Mouse (Mus musculus) gastrocnemius, adult 18-20 months (tissue): ENCODE results near the gene Ap1ar. TPM values are rescaled to one million over a fixed set of nuclear protein-coding genes. Genes with fewer than 3 reads are reported as not detected.

Source experiments
- DNase-seq: peaks from one replicate; pipeline ENCODE4 v3.0.0; 2021; ENCODE audit warnings: low spot score
- long read RNA-seq, 2 experiments: library from polyadenylated mRNA; stranded (forward); transcript quantifications; one replicate each; pipeline ENCODE4 v2.0.0; 2021
- total RNA-seq, 2 experiments: library from RNA; stranded (reverse); gene quantifications; 2 replicates each; pipeline ENCODE4 v1.2.3; 2021

Ap1ar gene
- 10 to 100 TPM; 28.7 to 30.0 TPM for total RNA-seq
- long read RNA-seq, experiment 1, transcript Ap1ar-201 (10 exons, 2,662 nt): major isoform, 23 of 33 reads
- long read RNA-seq, experiment 1, partial matches to known transcripts: 4 of 33 reads
- long read RNA-seq, experiment 1, other reads (novel, unspliced or antisense): 3 of 33 reads
- long read RNA-seq, experiment 2, transcript Ap1ar-210 (9 exons, 2,580 nt): minor isoform, 6 of 39 reads
- long read RNA-seq, experiment 2, transcript Ap1ar-201 (10 exons, 2,662 nt): major isoform, 18 of 39 reads
- long read RNA-seq, experiment 2, partial matches to known transcripts: 4 of 39 reads
- long read RNA-seq, experiment 2, other reads (novel, unspliced or antisense): 9 of 39 reads

DNA sequence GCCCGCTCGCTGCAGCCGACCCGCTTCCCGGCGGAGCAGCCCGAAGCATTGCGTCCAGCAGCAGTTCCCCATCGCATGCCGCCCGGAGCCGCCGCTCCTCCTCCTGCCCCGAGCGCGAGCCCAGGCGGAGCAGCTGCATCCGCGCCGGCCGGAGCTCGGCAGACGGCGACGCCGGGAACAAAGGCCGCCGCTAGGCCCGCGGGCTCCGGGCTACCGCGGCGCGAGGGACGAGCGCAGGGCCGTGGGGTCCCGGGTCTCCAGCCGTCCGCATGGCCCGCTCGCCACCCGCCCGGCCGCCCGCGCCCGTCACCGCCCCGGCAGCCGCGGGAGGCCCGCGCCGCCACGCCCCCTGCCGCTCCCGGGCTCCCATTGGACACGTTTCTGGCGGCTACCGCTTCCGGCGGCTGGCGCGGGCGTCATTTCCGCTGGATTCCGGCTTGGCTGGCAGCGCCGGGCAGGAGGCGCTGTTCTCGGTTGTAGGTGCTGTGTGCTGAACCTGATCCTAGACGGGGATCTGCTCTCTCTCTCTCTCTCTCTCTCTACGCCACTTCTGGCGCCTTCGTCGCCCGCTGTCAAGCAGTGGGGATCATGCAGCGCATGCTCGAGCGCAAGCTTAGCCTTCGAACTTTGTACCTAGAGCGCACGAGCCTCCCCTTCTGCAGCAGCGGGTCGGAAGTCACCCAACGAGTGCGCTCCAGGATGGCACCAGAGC is at the start of gene Ap1ar:
TSS of gene Ap1ar (minus strand) at position 370 of the 712 bp plus-strand sequence.
- DNase-seq: peak; percentile 95

DNA sequence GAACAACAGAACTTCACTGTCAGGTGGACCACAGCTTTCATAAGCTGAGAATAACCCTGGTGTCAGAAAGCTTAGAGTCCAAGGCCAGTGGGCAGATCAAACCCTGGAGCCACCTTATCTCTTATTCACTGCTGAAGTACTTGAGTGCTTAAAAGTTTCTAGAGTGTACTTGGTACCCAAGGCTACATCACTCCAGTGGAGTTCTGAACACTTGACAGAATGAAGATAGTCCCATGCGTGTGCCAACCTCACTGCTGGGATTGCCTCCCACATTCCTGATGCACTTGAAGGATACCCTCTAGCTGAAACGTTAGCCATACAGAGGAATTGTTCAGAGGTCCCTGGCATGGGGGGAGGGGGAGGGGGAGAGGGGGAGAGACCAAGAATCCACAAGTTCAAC is 44.4 kb upstream of the Ap1ar start:
- DNase-seq: no peak

- DNase-seq: no peak
Measured at GRCm38 (mm10) chr3:127879968-127880367, 42.6 kb upstream of the Ap1ar start.

- no peak for DNase-seq
Measured at GRCm38 (mm10) chr3:127875509-127875908, 38.2 kb upstream of the Ap1ar start.

GRCm38 (mm10) chr3:127875059-127875458 is 37.7 kb upstream of the Ap1ar start:
- no peak for DNase-seq

- no peak for DNase-seq
Measured at GRCm38 (mm10) chr3:127874254-127874883, 37.0 kb upstream of the Ap1ar start.

DNA sequence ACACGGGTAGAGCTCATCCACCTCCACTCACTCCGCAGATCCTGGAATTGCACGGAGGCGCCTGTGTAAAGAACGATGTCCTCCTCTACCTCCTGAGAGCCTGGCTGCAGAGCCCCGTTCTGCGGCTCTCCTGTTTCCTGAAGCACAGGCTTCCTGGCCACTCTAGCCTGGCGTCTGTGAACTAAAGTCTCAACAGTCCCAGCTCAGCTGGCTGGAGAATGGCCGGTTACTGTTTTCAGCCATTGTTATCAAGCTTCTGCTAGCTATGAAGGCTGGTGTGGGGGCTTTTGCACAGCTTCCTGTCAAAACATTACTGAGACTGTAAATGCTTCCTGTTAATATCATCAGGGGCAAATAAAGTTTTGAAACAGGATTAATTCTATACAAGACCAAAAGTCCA is 34.3 kb upstream of the Ap1ar start:
- no peak for DNase-seq

DNA sequence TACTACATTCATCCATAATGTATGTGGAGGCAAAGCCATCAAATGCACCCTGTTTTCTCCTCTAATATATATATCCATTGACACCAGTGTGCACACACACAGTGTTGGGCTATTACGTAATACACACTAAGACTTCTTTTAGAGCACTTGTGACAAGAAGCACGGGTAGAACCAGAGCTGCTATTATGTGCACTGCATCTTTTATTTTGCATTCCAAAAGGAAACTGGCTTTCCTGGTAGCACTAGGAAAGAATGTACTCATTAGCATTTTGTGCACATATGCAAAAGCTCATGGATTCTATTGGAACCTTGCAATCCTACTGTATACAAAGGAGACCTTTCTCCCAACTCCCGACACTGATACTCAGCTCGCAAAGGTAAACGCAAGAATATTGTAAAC is 31.6 kb upstream of the Ap1ar start:
- DNase-seq: no peak

DNA sequence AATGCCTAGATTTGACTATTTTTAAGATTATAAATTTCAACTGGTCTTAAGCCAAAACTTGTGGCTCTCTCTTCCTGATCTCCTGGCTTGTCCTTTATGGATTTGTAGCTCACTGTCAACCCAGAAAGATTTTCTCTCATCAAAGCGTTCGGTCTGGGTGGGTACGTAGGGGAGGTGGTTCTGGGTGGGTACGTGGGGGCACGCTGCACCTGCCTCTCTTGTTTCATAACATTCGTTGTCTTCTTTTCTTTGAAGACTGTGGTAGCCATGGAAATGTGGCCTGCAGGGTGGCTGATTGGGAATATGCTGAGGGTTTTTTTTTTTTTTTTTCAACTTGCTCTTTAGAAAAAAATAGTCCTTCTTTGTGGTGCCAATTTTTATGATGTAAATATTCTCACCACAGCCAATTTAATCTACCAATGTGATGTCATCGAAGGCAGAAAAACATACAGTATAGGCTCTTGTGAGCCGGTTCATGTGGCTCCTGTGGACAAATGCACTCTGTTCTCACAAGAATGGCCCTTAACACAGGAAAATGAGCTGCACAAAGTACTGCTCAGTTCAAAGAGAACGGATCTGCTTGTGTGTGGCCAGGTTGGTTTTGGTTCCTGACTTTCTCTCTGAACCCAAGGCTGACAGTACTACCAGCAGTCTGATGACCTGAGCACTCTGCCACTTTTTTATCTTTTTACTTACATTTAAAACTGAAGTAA is 30.9 kb upstream of the Ap1ar start:
- no peak for DNase-seq

GRCm38 (mm10) chr3:127864242-127864641 is 26.9 kb upstream of the Ap1ar start:
- no peak for DNase-seq

- no peak for DNase-seq
Measured at GRCm38 (mm10) chr3:127863571-127863970, 26.2 kb upstream of the Ap1ar start.

DNA sequence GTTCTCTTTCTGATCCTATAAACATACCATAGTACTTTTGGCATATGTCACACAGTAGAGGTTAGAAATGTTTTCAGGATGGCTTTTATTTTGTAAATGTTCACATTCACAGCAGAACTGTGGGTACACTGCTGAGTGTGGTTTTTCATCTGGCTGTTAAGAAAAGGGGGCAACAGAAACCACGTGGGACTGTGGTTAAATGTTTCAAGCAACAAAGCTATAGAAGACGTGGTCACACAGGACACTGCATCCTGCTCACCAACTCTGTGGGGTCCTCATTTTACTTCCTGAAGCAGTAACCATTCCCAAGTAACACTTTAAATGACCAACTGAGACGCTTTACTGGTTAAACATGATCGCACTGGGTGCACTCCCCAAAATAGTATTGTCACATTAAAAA is 25.2 kb upstream of the Ap1ar start:
- DNase-seq: no peak

DNA sequence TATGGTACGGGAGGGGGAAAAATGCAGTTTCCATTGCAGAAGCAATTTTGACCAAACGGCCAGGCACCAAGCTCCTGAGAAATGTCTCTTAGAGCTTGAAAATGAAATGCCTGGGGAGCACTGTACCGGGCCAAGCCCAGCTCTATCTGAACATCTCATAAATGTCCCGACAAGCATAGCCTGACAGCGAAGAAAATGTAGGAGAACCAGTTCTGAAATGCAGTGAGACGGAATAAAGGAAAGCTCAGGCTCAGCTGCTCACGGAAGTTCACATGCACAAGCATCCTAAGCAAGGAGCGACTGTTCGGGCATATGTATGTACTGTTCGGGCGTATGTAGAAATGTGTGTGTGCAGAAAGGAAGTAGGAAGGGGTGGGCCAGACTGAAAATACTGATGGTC is 24.0 kb upstream of the Ap1ar start:
- DNase-seq: no peak

DNA sequence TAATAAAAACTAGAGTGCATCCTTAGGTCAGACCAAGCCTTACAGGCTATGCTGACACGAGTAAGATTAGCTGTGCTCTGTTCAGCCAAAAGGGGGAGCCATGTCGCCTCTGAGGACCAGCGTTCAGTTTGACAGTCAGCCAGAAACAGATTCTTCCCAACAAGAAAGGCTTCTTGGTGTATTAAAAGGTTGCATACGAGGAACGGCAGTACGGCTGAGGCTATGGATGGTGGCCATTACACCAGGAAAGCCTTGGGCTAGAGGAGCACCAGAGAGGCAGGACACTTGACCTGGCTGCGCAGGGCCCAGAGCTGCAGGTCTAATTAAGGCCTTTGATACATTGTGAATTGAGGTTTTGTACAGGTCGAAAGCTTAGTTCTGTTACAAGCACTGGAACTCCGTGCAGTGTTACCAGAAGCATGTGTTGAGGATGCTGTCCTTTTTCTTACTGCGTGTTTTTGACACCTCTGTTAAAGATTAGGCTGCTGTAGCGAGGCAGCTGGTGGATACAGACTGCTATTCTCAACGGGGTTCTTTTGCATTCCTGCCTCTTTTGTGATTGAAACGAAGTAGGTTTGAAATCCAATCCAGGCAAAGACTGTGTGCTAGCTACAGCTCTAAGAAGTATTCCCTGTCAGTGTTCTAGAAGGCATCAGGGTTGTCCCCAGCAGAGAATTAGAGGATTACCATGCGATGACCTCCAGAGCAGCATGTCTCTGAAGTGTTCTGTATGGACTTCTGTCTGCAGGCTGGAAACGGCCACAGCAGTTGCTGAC is 16.3 kb upstream of the Ap1ar start:
- peak; percentile 77 for DNase-seq

GRCm38 (mm10) chr3:127852722-127853121 is 15.4 kb upstream of the Ap1ar start:
- DNase-seq: no peak

DNA sequence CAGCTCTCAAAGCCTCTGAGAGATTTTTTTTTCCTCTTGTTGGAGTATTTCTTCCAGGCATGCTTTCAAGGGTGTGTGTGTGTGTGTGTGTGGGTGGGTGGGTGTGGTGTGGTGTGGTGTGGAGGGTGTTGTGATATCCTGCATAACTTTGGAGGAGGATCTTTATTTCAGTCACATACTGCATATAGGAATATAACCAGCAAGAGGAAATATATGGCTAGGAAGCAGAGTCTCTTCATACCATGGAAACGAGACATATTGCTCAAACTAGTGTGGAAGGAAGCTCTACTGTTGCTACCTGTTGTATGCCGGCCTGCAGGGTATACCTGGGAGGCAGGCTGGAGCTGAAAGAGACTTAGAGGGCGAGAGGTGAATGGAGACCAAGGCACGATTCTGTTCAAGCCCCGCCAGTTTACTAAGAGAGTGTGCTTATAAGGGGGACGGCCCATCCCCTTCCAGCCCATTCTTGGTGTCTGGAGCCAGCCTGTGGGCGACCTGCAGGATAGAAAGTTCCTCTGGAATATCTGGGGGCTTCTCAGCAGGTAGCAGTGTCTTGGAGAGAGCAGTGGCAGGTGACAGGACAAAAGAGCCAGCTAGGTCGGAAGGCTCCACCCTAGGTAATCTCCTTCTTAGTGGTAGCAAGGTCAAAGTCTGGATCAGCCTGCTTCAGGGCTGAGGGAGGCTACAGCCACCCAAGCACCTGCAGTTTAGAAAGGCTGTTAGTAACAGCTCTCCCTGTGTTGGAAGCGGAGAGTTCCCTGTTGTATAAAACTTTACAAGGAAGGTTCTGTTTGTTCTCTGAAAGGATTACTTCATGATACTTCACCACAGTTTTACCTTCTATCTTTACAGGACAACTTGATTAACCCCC is 13.7 kb upstream of the Ap1ar start:
- DNase-seq: no peak

DNA sequence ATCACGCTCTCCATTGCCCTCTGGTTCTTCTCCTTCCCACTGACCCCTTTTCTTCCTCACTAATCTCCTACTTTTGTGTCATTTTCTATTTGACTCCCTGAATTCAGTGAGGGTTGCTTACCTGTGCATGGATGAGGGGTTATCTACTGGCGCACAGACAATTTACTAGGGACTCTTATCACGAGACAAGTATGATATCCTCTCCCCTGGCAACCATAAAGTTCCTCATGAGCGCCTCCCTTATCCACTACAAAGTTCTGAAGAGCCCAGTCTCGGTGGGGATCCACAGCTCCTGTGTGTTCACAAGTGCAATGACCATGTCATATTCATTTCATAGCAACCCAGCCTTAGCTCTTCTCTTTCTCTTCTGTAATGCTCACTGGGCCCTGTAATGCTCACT is 12.6 kb upstream of the Ap1ar start:
- DNase-seq: no peak

DNA sequence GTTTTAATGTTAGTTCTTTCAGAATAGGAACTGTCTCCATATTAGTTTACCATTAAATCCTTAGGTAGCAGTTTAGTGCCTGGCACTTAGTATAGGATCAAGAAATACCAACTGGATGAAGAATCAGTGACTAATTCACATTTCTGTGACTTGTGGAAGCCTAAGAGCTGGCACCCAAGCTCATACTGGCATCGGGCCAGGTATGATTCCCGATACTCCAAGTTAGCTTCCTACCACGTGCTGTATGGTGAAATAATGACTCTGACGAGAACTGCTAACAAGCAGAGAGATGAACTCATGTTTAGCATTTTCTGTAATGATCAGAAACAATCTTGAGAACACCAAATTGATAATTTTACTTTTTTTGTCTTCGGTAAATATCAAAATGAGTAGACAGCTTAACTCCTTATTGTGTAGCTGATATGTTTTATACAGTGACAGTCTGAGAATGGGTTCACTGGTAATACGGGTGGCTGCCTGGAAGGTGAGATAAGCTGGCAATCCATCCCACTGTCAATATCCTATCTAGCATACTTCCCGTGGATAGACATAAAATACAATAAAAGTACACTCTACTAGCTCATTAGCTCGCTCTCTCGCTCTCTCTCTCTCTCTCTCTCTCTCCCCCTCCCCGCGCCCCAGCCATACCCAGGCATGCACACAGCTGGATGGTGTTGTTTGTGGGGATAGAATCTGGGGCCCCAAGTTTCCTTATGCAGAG is 10.9 kb upstream of the Ap1ar start:
- no peak for DNase-seq

GRCm38 (mm10) chr3:127843941-127844327 is 6.6 kb upstream of the Ap1ar start:
- no peak for DNase-seq
